Mouse (Mus musculus): Measurements from ENCODE around the gene Ankrd6. TPM values are rescaled to one million over a fixed set of nuclear protein-coding genes. Genes with fewer than 3 reads are reported as not detected.
A peak's percentile ranks its signal among the peaks of the same experiment; 100 is the strongest.
"Not testable (repeated sequence)": the region's sequence is repeated elsewhere in the genome, so short reads cannot be mapped to it uniquely, and the experiment has no call there.

The Ankrd6 gene
- polyA plus RNA-seq, 1 experiment from 2014 or later: 12.1 TPM

DNA sequence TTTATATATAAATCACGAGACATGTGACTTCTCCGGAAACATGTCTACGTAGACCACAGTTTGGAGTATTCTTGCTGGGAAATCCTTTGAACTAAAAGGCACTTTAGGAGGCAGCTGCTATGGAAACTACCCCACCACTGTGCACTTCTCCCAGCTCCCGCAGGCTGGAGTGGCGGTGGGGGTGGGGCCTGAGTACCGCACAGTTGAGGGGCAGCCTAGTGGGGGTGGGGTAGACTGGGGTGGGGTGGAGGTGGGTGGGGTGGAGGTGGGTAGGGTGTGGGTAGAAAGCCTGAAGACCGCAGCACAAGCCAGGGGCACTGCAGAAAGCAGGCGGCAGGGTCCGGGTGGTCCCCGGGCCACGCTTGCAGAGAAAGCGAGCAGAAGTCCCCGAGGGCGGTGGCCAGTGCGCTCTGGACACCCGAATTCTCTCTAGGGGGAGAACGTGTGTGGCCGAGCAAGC lies 32.1 kb upstream of the Ankrd6 start, which contains the start of gene Rragd:
Gene Rragd, plus strand, starts transcription at position 322 of the 460 bp plus-strand sequence.
- WGBS: under 1% methylated on average over 18 of the region's 18 CpGs

DNA sequence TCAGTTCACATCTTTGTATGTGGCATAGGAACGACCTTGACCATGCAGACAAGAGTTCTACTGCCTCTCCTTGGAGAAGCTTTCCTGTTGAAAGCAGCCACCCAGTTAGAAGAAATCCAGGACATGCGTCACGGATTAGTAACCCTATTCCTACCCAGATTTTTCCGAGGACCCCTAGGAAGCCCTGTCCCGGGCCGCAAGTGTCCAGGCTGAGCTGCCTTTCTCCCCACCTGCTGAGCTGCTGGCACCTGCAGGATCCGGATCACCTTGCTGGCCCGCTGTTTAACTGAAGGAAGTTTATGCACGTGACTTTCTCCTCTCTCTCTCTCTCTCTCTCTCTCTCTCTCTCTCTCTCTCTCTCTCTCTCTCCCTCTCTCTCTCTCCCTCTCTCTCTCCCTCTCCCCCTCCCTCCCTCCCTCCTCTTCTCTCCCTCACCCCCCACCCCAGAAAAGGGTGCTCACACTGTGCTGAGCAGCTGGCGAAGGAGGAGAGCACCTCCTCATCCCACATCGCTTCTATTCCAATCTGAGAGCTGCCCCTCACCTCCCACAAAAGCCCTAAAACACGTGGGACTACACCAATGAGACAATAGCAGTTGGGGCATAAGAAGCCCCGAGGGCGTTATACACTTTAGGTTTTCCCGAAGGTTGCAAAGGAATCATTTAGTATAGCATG lies 31.5 kb upstream of the Ankrd6 start:
- H3K4me3 ChIP-seq (replicated peaks): peak overlapping the region; percentile 83
- H3K9me3 ChIP-seq (replicated peaks): no peaks in the 10 kb centered on the region
- H3K4me1 ChIP-seq: peaks cover 26% of the 10 kb centered on the region
- peak overlapping the region; percentile 89; the same call in 1 of the 2 replicates for H3K27ac ChIP-seq
- no peaks in the 10 kb centered on the region for H3K36me3 ChIP-seq
- no peaks in the 10 kb centered on the region for H3K27me3 ChIP-seq
- peak; percentile 27; the same call in 1 of the 2 replicates for ATAC-seq (replicated peaks; ENCODE audit: low FRiP score)
- peak overlapping the region; percentile 78; the same call in 1 of the 2 replicates for H3K9ac ChIP-seq
- H3K4me2 ChIP-seq: peak overlapping the region; percentile 99
- 2% methylated on average over 15 of the region's 15 CpGs for WGBS

More for the DNA sequence above, 32.1 kb upstream of the Ankrd6 start, which contains the start of gene Rragd:
- ATAC-seq (replicated peaks; ENCODE audit: low FRiP score): peak; percentile 72
- H3K4me2 ChIP-seq: peak within 1 kb of the TSS; percentile 99
- H3K9me3 ChIP-seq (replicated peaks): no peaks in the 10 kb centered on the region
- peak within 1 kb of the TSS; percentile 89 for H3K27ac ChIP-seq
- peaks cover 26% of the 10 kb centered on the region for H3K4me1 ChIP-seq
- H3K4me3 ChIP-seq (replicated peaks): peak within 1 kb of the TSS; percentile 83
- H3K36me3 ChIP-seq: no peaks in the 10 kb centered on the region
- H3K27me3 ChIP-seq: no peaks in the 10 kb centered on the region
- H3K9ac ChIP-seq: peak within 1 kb of the TSS; percentile 78

DNA sequence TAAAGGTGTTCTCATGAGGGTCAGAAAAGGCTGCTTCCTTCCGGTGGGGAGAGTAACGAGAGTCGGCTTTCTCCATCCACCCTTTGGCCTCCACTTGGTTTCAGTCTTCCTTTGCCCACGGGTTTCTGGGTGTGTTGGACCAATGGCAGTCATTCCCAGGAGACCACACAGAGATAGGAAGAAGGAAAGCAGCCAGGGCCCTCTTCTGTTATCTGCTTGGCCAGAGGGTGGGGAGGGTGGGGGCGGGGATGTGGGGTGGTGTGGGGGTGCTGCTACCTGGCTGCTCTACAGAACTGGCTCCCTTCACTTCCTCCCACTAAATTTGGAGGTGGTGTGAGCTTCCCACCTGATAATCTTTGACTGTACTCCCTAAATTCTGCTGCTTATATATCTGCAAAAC lies 31.0 kb upstream of the Ankrd6 start:
- Histone ChIP-seq H3K27me3 (no peaks in the 10 kb centered on the region), H3K4me3 (replicated peaks) (no peak overlapping the region), H3K4me1 (peaks cover 26% of the 10 kb centered on the region), H3K9ac (no peak overlapping the region), H3K36me3 (no peaks in the 10 kb centered on the region), H3K4me2 (peak overlapping the region; percentile 99; the same call in 1 of the 2 replicates), H3K27ac (no peak overlapping the region), H3K9me3 (replicated peaks) (no peaks in the 10 kb centered on the region)
- ATAC-seq (replicated peaks; ENCODE audit: low FRiP score): no peak
- 35% methylated on average over 5 of the region's 5 CpGs for WGBS

DNA sequence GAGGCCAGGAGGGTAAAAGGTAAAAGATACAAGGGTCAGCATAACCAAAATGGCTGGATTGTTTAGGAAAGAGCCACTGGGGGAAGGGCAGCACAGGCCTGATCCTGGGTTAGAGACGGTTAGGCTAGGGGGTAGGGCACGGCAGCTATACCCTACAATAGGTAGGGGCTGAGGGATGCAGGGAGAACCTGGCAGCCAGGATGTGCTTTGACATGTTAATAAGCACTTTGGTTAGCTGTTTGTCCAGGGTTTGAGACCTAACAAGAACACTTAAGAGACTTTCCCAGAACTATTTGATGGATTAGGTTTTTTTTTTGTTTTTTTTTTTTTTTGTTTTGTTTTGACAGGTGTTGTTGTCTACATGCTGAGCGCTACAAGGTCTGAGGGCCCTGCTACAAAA lies 29.4 kb upstream of the Ankrd6 start:
- H3K9ac ChIP-seq: no peak overlapping the region
- WGBS: 75% methylated on average over 3 of the region's 3 CpGs
- H3K4me1 ChIP-seq: peaks cover 21% of the 10 kb centered on the region

DNA sequence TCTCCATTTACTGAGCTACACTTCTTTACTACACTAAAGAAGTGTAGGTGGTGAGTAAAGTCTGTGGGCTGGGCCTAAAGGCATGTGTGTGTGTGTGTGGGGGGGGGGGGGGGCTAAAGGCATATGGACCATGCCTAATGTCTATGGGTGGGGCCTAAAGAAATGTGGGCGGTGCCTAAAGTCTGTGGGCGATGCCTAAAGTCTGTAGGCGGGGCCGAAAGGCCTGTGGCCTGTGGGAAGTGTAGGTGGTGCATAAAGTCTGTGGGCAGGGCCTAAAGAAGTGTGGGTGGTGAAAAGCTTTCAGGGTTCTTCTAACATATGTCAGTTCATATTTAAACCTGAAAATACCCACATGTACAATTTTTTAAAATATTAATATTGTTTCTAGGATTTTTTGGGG lies 26.7 kb upstream of the Ankrd6 start:
- Histone ChIP-seq H3K36me3 (no peaks in the 10 kb centered on the region), H3K27ac (no peak overlapping the region), H3K4me1 (peaks cover 7% of the 10 kb centered on the region; the same call in 1 of the 2 replicates), H3K9ac (no peak overlapping the region), H3K4me3 (replicated peaks) (no peak overlapping the region), H3K4me2 (no peak overlapping the region), H3K27me3 (no peaks in the 10 kb centered on the region), H3K9me3 (replicated peaks) (0 out of 2 replicates have a peak, but pooled peaks cover 13% of the 10 kb centered on the region)
- no peak for ATAC-seq (replicated peaks; ENCODE audit: low FRiP score)
- WGBS: 93% methylated on average over 4 of the region's 4 CpGs

More for the DNA sequence above, 29.4 kb upstream of the Ankrd6 start:
- Histone ChIP-seq H3K4me2 (no peak overlapping the region), H3K36me3 (no peaks in the 10 kb centered on the region), H3K9me3 (replicated peaks) (no peaks in the 10 kb centered on the region), H3K27me3 (no peaks in the 10 kb centered on the region), H3K27ac (no peak overlapping the region), H3K4me3 (replicated peaks) (no peak overlapping the region)
- no peak for ATAC-seq (replicated peaks; ENCODE audit: low FRiP score)

DNA sequence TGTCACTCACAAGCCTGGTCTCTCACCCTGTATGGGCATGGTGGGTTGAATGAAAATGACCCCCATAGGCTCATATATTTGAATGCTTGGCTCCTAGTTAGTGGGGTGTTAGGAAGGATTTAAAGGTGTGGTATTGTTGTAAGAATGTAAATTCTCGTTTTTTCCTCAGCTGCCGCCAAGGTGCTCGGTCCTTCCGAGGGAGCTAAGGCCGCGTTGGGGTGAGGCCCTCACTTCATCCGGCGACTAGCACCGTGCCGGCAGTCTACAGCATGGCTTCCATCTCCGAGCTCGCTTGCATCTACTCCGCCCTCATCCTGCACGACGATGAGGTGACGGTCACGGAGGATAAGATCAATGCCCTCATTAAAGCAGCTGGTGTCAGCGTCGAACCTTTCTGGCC lies 14.0 kb upstream of the Ankrd6 start:
- H3K4me1 ChIP-seq; H3K9ac ChIP-seq; H3K27ac ChIP-seq; ATAC-seq (replicated peaks; ENCODE audit: low FRiP score); H3K9me3 ChIP-seq (replicated peaks); H3K36me3 ChIP-seq; H3K27me3 ChIP-seq; H3K4me3 ChIP-seq (replicated peaks); H3K4me2 ChIP-seq: not testable (repeated sequence)
- WGBS: 82% methylated on average over 19 of the region's 19 CpGs

DNA sequence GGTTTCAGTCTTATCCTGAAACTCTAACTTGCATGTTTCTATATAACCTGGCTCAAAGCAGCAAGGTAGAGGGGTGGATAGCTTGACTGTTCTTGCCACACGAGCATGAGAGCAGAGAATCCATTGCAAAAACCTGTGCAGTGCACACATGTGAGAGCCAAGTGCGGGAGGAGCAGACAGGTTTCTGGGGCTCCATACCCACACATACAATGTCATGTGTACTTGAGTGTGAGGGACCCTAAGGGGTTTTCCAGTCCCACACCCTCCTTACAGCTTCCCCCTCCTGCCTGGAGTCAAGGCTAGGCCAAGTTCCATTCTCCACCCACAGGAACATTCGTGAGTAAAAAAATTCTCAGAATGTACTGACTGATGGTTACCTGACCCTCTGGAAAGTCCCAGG lies 10.8 kb upstream of the Ankrd6 start:
- no peak for ATAC-seq (replicated peaks; ENCODE audit: low FRiP score)

DNA sequence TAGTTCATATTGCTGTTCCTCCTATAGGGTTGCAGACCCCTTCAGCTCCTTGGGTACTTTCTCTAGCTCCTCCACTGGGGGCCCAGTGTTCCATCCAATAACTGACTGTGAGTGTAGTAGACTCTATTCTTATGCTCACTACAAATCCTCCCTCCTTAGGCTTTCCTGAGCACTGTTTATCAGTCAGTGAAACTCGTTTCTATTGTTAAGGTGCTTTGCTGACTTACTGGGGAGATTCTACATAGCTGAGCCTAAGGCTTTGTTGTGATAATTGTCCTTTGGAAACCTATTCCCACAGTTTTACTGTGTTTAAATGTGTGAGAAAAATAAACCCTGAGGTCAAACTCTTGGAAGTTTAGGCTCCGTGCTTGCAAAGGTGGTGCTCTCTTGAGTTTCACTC lies 5.8 kb upstream of the Ankrd6 start:
- H3K9me3 ChIP-seq (replicated peaks): no peaks in the 10 kb centered on the region
- peaks cover 16% of the 10 kb centered on the region for H3K4me1 ChIP-seq
- no peak overlapping the region for H3K4me3 ChIP-seq (replicated peaks)
- peaks cover 4% of the 10 kb centered on the region; the same call in 1 of the 2 replicates for H3K27me3 ChIP-seq
- no peak overlapping the region for H3K4me2 ChIP-seq
- no peak overlapping the region for H3K27ac ChIP-seq
- H3K9ac ChIP-seq: no peak overlapping the region
- ATAC-seq (replicated peaks; ENCODE audit: low FRiP score): no peak
- 47% methylated on average over 2 of the region's 2 CpGs for WGBS
- no peaks in the 10 kb centered on the region for H3K36me3 ChIP-seq

More for the DNA sequence above, 10.8 kb upstream of the Ankrd6 start:
- Histone ChIP-seq H3K27ac (no peak overlapping the region), H3K4me2 (no peak overlapping the region), H3K9me3 (replicated peaks) (no peaks in the 10 kb centered on the region), H3K27me3 (no peaks in the 10 kb centered on the region), H3K9ac (no peak overlapping the region), H3K4me1 (no peaks in the 10 kb centered on the region), H3K4me3 (replicated peaks) (no peak overlapping the region), H3K36me3 (no peaks in the 10 kb centered on the region)
- 70% methylated on average over 3 of the region's 3 CpGs for WGBS

DNA sequence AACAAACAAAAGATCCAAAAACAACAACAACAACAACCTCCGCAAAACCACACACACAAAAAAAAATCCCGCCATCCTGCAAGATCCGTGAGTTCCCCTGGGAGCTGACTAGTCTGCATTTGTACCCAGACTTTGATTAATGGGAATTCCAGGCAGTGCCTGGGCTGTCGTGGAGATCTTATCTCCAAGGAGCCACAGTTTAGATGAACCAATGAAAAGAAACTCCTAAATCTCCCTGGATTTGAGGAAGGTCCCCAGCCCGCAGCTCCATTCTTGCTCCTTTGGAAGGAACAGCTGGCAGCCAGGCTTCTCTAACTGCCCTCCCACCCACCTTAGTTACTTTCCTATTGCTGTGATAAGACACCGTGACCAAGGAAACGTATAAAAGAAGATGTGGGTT lies 2.0 kb upstream of the Ankrd6 start:
- Histone ChIP-seq H3K27me3 (peaks cover 11% of the 10 kb centered on the region), H3K9me3 (replicated peaks) (no peaks in the 10 kb centered on the region), H3K36me3 (no peaks in the 10 kb centered on the region), H3K9ac (no peak overlapping the region), H3K4me3 (replicated peaks) (peak overlapping the region; percentile 86), H3K27ac (no peak overlapping the region), H3K4me2 (peak overlapping the region; percentile 98), H3K4me1 (peaks cover 26% of the 10 kb centered on the region)
- whole genome bisulfite sequencing: 6% methylated on average over 7 of the region's 7 CpGs
- no peak for ATAC-seq (replicated peaks; ENCODE audit: low FRiP score)

DNA sequence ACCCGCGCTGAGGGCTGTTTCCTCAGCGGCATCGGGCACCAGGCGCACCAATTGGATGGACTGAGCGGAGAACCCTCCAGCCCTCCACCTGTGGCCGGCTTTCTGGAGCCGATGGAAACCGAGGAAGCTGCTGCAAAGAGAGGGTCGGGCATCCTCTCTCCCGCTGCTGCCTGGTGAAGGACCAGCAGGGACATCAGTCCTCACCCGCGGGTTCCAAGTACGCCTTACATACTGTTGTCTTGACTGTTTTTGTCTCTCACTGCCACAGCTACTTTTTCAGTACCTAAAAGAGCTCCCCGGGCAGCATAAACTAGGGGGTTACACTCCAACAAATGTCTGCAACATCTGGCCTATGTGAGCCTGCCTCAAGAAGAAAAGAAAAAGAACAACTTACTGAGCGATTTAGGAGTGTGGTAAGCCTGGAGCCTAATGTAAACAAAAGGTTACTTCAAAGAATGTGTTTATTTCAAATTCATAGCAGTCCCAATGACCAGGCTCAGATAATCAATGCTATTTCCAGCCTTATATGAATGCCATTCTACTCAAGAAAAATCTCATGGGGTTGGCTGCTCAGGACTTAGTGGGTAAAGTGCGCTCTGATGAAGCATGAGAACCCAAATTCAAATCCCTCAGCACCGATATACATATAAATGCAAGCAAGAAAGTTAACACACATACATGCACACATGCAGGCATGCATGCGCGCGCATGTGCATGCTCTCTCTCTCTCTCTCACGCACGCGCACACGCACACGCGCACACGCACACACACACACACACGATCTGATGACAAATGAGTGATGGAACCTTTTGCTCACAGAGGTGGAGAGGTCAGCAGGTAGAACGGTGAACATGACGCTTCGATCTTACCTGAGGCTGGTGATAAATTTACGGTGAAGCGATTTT lies 647 bp upstream of the Ankrd6 start:
- H3K4me2 ChIP-seq: peak overlapping the region; percentile 98
- peak overlapping the region; percentile 86 for H3K4me3 ChIP-seq (replicated peaks)
- peak overlapping the region; percentile 69 for H3K9ac ChIP-seq
- no peaks in the 10 kb centered on the region for H3K36me3 ChIP-seq
- WGBS: 4% methylated on average over 34 of the region's 34 CpGs
- H3K27me3 ChIP-seq: peaks cover 11% of the 10 kb centered on the region
- H3K27ac ChIP-seq: no peak overlapping the region
- no peaks in the 10 kb centered on the region for H3K9me3 ChIP-seq (replicated peaks)
- peak; percentile 49 for ATAC-seq (replicated peaks; ENCODE audit: low FRiP score)
- peaks cover 31% of the 10 kb centered on the region for H3K4me1 ChIP-seq

DNA sequence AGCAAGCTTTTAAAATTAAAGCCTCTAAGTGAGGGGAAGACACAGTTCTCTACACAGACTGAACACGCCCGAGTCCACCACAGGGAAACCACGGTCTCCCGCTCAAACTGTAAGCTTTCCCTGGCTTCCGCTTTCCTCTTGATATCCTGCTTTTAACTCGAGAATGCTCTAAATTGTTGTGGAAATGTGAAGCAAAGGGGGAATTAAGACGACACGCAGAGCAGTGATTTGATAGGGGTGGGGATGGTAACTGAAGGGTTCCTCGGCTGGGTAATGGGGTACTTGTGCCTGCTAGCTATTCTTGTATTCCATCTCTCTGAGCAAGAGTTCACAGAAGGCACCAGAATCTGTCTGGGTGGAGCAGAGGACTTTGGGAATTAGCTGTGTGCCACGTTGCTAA lies 1.9 kb downstream of the Ankrd6 start:
- Histone ChIP-seq H3K4me2 (no peak overlapping the region; the same call in 1 of the 2 replicates), H3K27me3 (peaks cover 11% of the 10 kb centered on the region), H3K27ac (no peak overlapping the region), H3K9me3 (replicated peaks) (no peaks in the 10 kb centered on the region), H3K4me1 (peaks cover 31% of the 10 kb centered on the region), H3K9ac (no peak overlapping the region), H3K36me3 (no peaks in the 10 kb centered on the region), H3K4me3 (replicated peaks) (no peak overlapping the region)
- no peak for ATAC-seq (replicated peaks; ENCODE audit: low FRiP score)
- WGBS: 45% methylated on average over 10 of the region's 10 CpGs

DNA sequence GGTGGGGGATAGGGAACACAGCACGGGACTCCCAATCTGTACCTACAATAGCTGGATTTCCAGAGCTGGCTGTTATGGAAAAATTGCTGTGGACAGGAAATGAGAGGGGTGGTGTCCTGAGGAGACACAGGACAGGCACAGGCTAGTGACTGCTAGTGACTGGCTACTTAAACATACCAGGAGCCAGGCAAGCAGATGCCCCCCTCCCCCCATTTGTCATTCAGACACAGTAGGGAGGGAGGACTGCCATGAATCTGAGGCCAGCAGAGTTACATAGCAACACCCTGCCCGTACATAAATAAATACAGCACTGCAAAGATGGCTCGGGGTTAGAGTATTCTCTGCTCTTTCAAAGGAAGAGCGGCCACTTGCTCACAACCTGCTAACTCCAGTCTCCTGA lies 3.0 kb downstream of the Ankrd6 start:
- Histone ChIP-seq H3K4me1 (peaks cover 27% of the 10 kb centered on the region), H3K4me3 (replicated peaks) (no peak overlapping the region), H3K36me3 (no peaks in the 10 kb centered on the region), H3K9me3 (replicated peaks) (no peaks in the 10 kb centered on the region), H3K27ac (no peak overlapping the region), H3K4me2 (0 out of 2 replicates have a peak overlapping the region, but pooled peaks have one; percentile 23), H3K9ac (no peak overlapping the region), H3K27me3 (peaks cover 11% of the 10 kb centered on the region)
- ATAC-seq (replicated peaks; ENCODE audit: low FRiP score): no peak
- WGBS: 30% methylated on average over 4 of the region's 4 CpGs
